Mouse (Mus musculus) stomach, postnatal 0 days (tissue): ENCODE measurements at regions not wholly inside any gene's neighbourhood (a gene's known extent, or its start where the extent isn't known, plus 50 kb on each side); places are given as distances from the start of the nearest gene placed in this dataset.

Source experiments
- ATAC-seq: fragments of 200-750 bp; cut with Nextera tagmentation; 2 replicates; pipeline ENCODE4 v1.8.0; 2017; ENCODE audit not compliant: low FRiP score, low TSS enrichment
- DNase-seq: peaks from one replicate; pipeline ENCODE4 v3.0.0-alpha.2; 2016; ENCODE audit warnings: low spot score
- H3K27ac ChIP-seq: fragments of 300-500 bp; sonication (generic); replicated peaks from 2 replicates; pipeline ENCODE4 v1.5.1; 2014; ENCODE audit warnings: mild to moderate bottlenecking, control low read depth
- H3K27me3 ChIP-seq: fragments of 300-500 bp; sonication (generic); 2 replicates; pipeline ENCODE4 v1.6.1; 2014; ENCODE audit warnings: low read length; ENCODE audit not compliant: control insufficient read depth, insufficient read depth
- H3K36me3 ChIP-seq: fragments of 300-500 bp; sonication (generic); 2 replicates; pipeline ENCODE4 v1.6.1; 2014; ENCODE audit warnings: low read length, mixed read lengths; ENCODE audit not compliant: control insufficient read depth, insufficient read depth
- H3K4me1 ChIP-seq: fragments of 300-500 bp; sonication (generic); replicated peaks from 2 replicates; pipeline ENCODE4 v1.6.1; 2014; ENCODE audit warnings: antibody characterized with exemption; ENCODE audit not compliant: control insufficient read depth, insufficient read depth
- H3K4me2 ChIP-seq: fragments of 300-500 bp; sonication (generic); replicated peaks from 2 replicates; pipeline ENCODE4 v1.6.1; 2014; ENCODE audit warnings: low read depth, mild to moderate bottlenecking, control low read depth, moderate library complexity
- H3K4me3 ChIP-seq: fragments of 300-500 bp; sonication (generic); 2 replicates; pipeline ENCODE4 v1.5.1; 2014; ENCODE audit warnings: low read depth, low read length, control low read depth
- H3K9ac ChIP-seq: fragments of 300-500 bp; sonication (generic); 2 replicates; pipeline ENCODE4 v1.6.1; 2014; ENCODE audit warnings: mild to moderate bottlenecking, low read length, control low read depth, mixed read lengths
- H3K9me3 ChIP-seq: fragments of 300-500 bp; sonication (generic); 2 replicates; pipeline ENCODE4 v1.6.1; 2016; ENCODE audit warnings: low read length; ENCODE audit not compliant: control insufficient read depth
- CTCF ChIP-seq: IDR thresholded peaks from 2 replicates; pipeline ENCODE4 v1.5.1; 2016; ENCODE audit warnings: antibody characterized with exemption, low read depth, mild to moderate bottlenecking, moderate library complexity
- EP300 ChIP-seq: optimal IDR thresholded peaks from 2 replicates; pipeline ENCODE3; 2016; ENCODE audit warnings: antibody characterized with exemption
- WGBS: fragments of 180-500 bp; shearing (Covaris S2); extraction: QIAGEN DNeasy Blood & Tissue Kit; methylation state at CpG from one replicate; pipeline ENCODE4 v1.1.7; 2014; 5-methylcytosine and 5-hydroxymethylcytosine counted together

DNA sequence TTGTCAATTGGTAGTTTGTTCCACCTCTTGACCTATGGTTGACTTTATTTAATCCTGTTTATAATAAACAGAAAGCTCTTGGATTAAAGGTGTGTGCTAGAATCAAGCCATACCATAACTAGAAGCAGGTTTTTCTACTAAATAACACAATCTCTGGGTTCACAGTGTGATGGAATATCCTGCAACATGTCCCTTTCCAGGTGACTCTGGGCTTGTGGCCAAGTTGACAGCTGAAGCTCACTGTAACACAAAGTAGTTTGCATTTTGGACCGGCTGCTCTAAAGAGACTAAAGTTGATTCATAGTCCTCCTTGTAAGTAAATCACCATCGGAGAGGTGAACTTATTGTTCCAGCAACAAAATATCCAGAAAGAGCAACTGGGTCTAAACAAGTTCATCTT, 149.3 kb upstream of the Kctd3 start:
- Histone ChIP-seq H3K27ac (no peak overlapping the region), H3K4me1 (no peaks in the 10 kb centered on the region), H3K36me3 (no peaks in the 10 kb centered on the region), H3K4me2 (no peak overlapping the region), H3K27me3 (no peaks in the 10 kb centered on the region), H3K9me3 (no peaks in the 10 kb centered on the region), H3K9ac (no peak overlapping the region), H3K4me3 (no peak overlapping the region)
- WGBS: 42% methylated on average over 2 of the region's 2 CpGs
- no peak for TF ChIP-seq CTCF
- TF ChIP-seq EP300: no peak
- no peak for DNase-seq
- ATAC-seq: no peak

DNA sequence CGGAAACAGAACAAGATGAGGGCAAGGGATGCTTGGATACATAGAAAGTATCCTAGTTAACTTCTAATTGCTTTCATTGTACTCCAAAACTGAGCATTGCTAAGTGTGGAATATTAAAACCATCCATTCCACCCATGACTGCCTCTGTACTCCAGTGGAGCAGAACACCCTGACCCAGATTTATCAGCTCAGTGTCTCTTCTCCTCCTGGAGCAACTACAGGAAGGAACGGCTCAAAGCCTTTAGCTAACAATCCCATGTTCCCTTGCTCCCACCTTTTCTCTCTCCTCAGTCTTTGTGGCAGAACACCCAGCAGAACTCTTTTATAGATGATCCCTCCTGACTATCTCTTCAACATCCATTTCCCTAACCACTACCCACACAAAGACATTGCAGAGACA, 146.7 kb upstream of the Kctd3 start:
- TF ChIP-seq EP300: no peak
- no peak for DNase-seq
- 87% methylated on average over 2 of the region's 2 CpGs for WGBS

DNA sequence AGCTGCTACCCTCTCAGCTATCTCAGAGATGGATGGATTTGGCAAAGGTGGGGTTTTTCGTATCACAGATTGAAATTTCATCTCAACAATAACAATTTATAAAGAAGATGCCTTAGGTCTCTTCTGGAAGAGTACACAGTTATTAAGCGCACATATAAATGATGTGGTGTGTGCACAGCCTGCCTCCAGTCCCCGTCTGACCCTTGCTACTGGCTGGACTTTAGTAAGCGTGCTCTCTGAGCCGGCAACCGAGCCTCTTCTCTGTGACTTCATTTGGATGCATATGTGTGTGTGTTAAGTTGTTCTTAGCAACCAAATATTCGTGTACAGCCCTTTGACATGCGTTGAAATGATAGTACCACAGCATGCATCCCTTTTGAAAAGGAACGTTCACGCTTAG, 145.5 kb upstream of the Kctd3 start:
- H3K4me2 ChIP-seq: no peak overlapping the region
- H3K4me1 ChIP-seq: no peaks in the 10 kb centered on the region
- no peak overlapping the region for H3K4me3 ChIP-seq
- ATAC-seq (no peak), DNase-seq (no peak)
- H3K36me3 ChIP-seq: no peaks in the 10 kb centered on the region
- no peak overlapping the region for H3K9ac ChIP-seq
- WGBS: 77% methylated on average over 10 of the region's 10 CpGs
- H3K27me3 ChIP-seq: no peaks in the 10 kb centered on the region
- TF ChIP-seq EP300: no peak
- TF ChIP-seq CTCF: no peak
- no peaks in the 10 kb centered on the region for H3K9me3 ChIP-seq
- no peak overlapping the region for H3K27ac ChIP-seq

More for the DNA sequence above, 146.7 kb upstream of the Kctd3 start:
- Histone ChIP-seq H3K4me3 (no peak overlapping the region), H3K27me3 (no peaks in the 10 kb centered on the region), H3K27ac (no peak overlapping the region), H3K4me2 (no peak overlapping the region), H3K36me3 (no peaks in the 10 kb centered on the region), H3K4me1 (no peaks in the 10 kb centered on the region), H3K9me3 (no peaks in the 10 kb centered on the region), H3K9ac (no peak overlapping the region)
- no peak for ATAC-seq

DNA sequence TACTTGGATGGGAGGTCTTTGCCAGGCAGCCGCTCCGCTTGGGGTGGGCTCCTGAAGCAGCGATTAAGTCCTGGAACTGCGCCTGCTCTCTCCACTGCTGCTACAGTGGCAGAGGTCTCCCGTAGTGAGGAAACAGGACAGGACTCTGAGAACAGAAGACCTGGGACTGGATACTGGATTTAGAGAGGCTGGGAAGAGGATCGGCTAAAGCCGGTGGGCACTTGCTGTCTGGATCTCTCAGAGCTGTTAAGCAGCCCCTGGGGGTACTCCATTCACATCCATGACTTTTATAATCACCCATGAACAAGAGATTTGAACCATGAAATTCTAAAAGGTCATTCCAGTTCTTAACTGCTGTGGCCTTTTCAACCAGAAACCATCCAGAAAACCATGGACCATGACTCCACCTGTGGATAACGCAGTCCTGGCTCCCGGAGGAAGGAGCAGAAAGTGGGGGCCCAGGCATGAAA, 135.4 kb upstream of the Kctd3 start:
- TF ChIP-seq CTCF (no peak), EP300 (no peak)
- no peak overlapping the region for H3K4me3 ChIP-seq
- no peaks in the 10 kb centered on the region for H3K9me3 ChIP-seq
- no peak overlapping the region for H3K9ac ChIP-seq
- WGBS: 77% methylated on average over 9 of the region's 9 CpGs
- ATAC-seq: no peak
- no peak overlapping the region for H3K27ac ChIP-seq
- no peaks in the 10 kb centered on the region for H3K4me1 ChIP-seq
- H3K36me3 ChIP-seq: no peaks in the 10 kb centered on the region
- DNase-seq: no peak
- H3K27me3 ChIP-seq: no peaks in the 10 kb centered on the region
- H3K4me2 ChIP-seq: no peak overlapping the region

DNA sequence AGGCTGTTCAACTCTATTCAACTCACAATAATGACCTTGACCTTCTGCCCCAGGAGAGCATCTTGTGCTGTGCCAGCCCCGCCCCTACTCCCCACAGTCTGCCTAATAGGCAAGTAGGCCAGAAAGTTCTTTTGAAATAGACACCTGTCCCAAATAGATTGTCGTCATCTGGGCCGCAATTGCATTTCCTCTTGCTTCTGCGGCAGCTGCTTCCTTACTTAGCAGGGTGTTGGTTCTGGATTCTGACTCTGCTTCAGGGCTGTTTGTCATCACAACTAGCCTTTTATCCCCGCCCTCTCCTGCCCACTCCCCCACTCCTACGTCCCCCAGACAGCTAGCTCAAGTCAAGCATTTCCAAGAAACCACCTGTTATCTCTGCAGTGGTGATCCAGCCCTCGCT, 134.9 kb upstream of the Kctd3 start:
- DNase-seq (no peak), ATAC-seq (no peak)
- Histone ChIP-seq H3K4me2 (no peak overlapping the region), H3K9me3 (no peaks in the 10 kb centered on the region), H3K9ac (no peak overlapping the region), H3K27ac (no peak overlapping the region), H3K36me3 (no peaks in the 10 kb centered on the region), H3K4me1 (no peaks in the 10 kb centered on the region), H3K4me3 (no peak overlapping the region), H3K27me3 (no peaks in the 10 kb centered on the region)
- 76% methylated on average over 7 of the region's 7 CpGs for WGBS
- no peak for TF ChIP-seq CTCF
- TF ChIP-seq EP300: no peak

DNA sequence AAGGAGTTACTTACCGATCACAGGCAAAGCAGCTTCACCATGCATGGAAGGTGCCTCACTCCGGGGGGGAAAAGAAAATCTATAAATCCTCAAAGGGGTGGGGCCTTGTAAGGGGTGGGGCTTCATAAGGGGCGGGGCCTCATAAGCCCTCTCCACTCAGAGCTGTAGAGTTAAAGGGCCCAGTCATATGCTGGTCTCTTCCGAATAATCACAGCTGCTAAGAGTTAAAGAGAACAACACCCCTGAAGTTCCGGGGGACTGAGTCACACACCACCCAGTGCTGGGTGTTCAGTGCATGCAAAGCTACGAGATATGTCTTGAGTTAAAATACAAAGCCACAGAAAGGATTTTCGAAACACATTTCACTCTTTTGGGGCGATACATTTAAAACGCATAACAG, 134.1 kb upstream of the Kctd3 start:
- Histone ChIP-seq H3K9me3 (no peaks in the 10 kb centered on the region), H3K9ac (no peak overlapping the region), H3K4me3 (no peak overlapping the region), H3K36me3 (no peaks in the 10 kb centered on the region), H3K4me2 (no peak overlapping the region), H3K4me1 (no peaks in the 10 kb centered on the region), H3K27me3 (no peaks in the 10 kb centered on the region), H3K27ac (no peak overlapping the region)
- ATAC-seq (no peak), DNase-seq (no peak)
- TF ChIP-seq CTCF (no peak), EP300 (no peak)
- 86% methylated on average over 9 of the region's 9 CpGs for WGBS
